Mouse (Mus musculus) C2C12 (cell line): ENCODE data around the gene B4galnt1. TPM values are rescaled to one million over a fixed set of nuclear protein-coding genes. Genes with fewer than 3 reads are reported as not detected.
A peak's percentile ranks its signal among the peaks of the same experiment; 100 is the strongest.

ENCODE experiments used
- H3K27me3 ChIP-seq: one replicate; pipeline ENCODE4 v1.6.1; 2011; ENCODE audit not compliant: control insufficient read depth, insufficient read depth, insufficient read length
- H3K36me3 ChIP-seq: one replicate; pipeline ENCODE4 v1.6.1; 2011; ENCODE audit not compliant: control insufficient read depth, insufficient read depth
- H3K4me3 ChIP-seq: one replicate; pipeline ENCODE4 v1.5.1; 2011; ENCODE audit warnings: mild to moderate bottlenecking, control low read depth; ENCODE audit not compliant: poor library complexity, insufficient read depth, severe bottlenecking
- H3K79me2 ChIP-seq: one replicate; pipeline ENCODE4 v1.6.1; 2011; ENCODE audit not compliant: control insufficient read depth, insufficient read depth
- H3K79me3 ChIP-seq: one replicate; pipeline ENCODE4 v1.6.1; 2011; ENCODE audit warnings: low read depth, control low read depth
- H3ac ChIP-seq: one replicate; pipeline ENCODE3; 2011; ENCODE audit warnings: low read depth; ENCODE audit not compliant: control insufficient read depth, insufficient read length
- CEBPB ChIP-seq: IDR thresholded peaks from one replicate; pipeline ENCODE4 v1.6.1; 2011; ENCODE audit warnings: low read depth, mild to moderate bottlenecking, control low read depth, moderate library complexity
- CTCF ChIP-seq: IDR thresholded peaks from one replicate; pipeline ENCODE4 v1.5.1; 2011; ENCODE audit not compliant: control insufficient read depth, insufficient read depth, insufficient read length
- FOSL1 ChIP-seq: IDR thresholded peaks from one replicate; pipeline ENCODE4 v1.8.0; 2011; ENCODE audit warnings: mild to moderate bottlenecking, low read length; ENCODE audit not compliant: poor library complexity, insufficient read depth, severe bottlenecking
- MAX ChIP-seq: IDR thresholded peaks from one replicate; pipeline ENCODE4 v1.6.1; 2011; ENCODE audit warnings: mild to moderate bottlenecking, control low read depth
- MYOD1 ChIP-seq: IDR thresholded peaks from one replicate; pipeline ENCODE4 v1.6.1; 2011; ENCODE audit warnings: low read depth; ENCODE audit not compliant: control insufficient read depth, insufficient read length
- MYOG ChIP-seq: IDR thresholded peaks from one replicate; pipeline ENCODE4 v1.6.1; 2011; ENCODE audit not compliant: control insufficient read depth, insufficient read length; ENCODE audit errors: extremely low read depth
- USF1 ChIP-seq: IDR thresholded peaks from one replicate; pipeline ENCODE4 v1.6.1; 2011; ENCODE audit warnings: low read depth, mild to moderate bottlenecking, control low read depth, moderate library complexity
- polyA plus RNA-seq: library from polyadenylated mRNA; unstranded; fragments of >200 nt; fragmentation: generic; extraction: Trizol; gene quantifications from one replicate; pipeline ENCODE4 v1.2.1, GENCODE M21; 2012; ENCODE audit warnings: missing spikeins

The B4galnt1 gene
- polyA plus RNA-seq, 1 experiment = 23.8 TPM

- Histone ChIP-seq H3ac (no peak overlapping the region), H3K79me3 (no peaks in the 10 kb centered on the region), H3K27me3 (no peaks in the 10 kb centered on the region), H3K36me3 (no peaks in the 10 kb centered on the region), H3K79me2 (no peaks in the 10 kb centered on the region), H3K4me3 (no peak overlapping the region)
- TF ChIP-seq CTCF = no peak
- no peak for TF ChIP-seq MYOD1
- no peak for TF ChIP-seq MAX
- TF ChIP-seq CEBPB = no peak
- TF ChIP-seq FOSL1 = no peak
- TF ChIP-seq USF1 = no peak
- no peak for TF ChIP-seq MYOG
Measured at GRCm38 (mm10) chr10:127170002-127170401, 5.0 kb downstream of the B4galnt1 start.

- Histone ChIP-seq H3K27me3 (no peaks in the 10 kb centered on the region), H3K79me2 (no peaks in the 10 kb centered on the region), H3K79me3 (no peaks in the 10 kb centered on the region), H3ac (peak overlapping the region; percentile 31), H3K4me3 (no peak overlapping the region), H3K36me3 (no peaks in the 10 kb centered on the region)
- TF ChIP-seq MYOD1 = no peak
- no peak for TF ChIP-seq CEBPB
- TF ChIP-seq CTCF = peak; percentile 91
- TF ChIP-seq MYOG = no peak
- no peak for TF ChIP-seq FOSL1
- TF ChIP-seq USF1 = no peak
Measured at GRCm38 (mm10) chr10:127170837-127171272, 5.8 kb downstream of the B4galnt1 start.

GRCm38 (mm10) chr10:127171631-127172200 is 6.7 kb downstream of the B4galnt1 start:
- H3K27me3 ChIP-seq = no peaks in the 10 kb centered on the region
- H3K79me3 ChIP-seq = no peaks in the 10 kb centered on the region
- no peaks in the 10 kb centered on the region for H3K79me2 ChIP-seq
- H3K4me3 ChIP-seq = no peak overlapping the region
- no peak overlapping the region for H3ac ChIP-seq
- TF ChIP-seq USF1 = no peak
- no peak for TF ChIP-seq MYOG
- no peaks in the 10 kb centered on the region for H3K36me3 ChIP-seq

- Histone ChIP-seq H3K36me3 (no peaks in the 10 kb centered on the region), H3K27me3 (no peaks in the 10 kb centered on the region), H3ac (no peak overlapping the region), H3K79me3 (no peaks in the 10 kb centered on the region), H3K79me2 (no peaks in the 10 kb centered on the region), H3K4me3 (no peak overlapping the region)
- TF ChIP-seq MAX = no peak
- TF ChIP-seq USF1 = no peak
- TF ChIP-seq FOSL1 = no peak
Measured at GRCm38 (mm10) chr10:127173148-127174065, 8.4 kb downstream of the B4galnt1 start.

- H3K79me2 ChIP-seq = no peaks in the 10 kb centered on the region
- H3K79me3 ChIP-seq = no peaks in the 10 kb centered on the region
- TF ChIP-seq CTCF = no peak
- TF ChIP-seq USF1 = no peak
- no peak overlapping the region for H3ac ChIP-seq
- no peaks in the 10 kb centered on the region for H3K36me3 ChIP-seq
- no peak overlapping the region for H3K4me3 ChIP-seq
- H3K27me3 ChIP-seq = no peaks in the 10 kb centered on the region
Measured at GRCm38 (mm10) chr10:127174170-127174569, 9.1 kb downstream of the B4galnt1 start.

- Histone ChIP-seq H3K79me3 (no peaks in the 10 kb centered on the region), H3ac (no peak overlapping the region), H3K27me3 (no peaks in the 10 kb centered on the region), H3K79me2 (no peaks in the 10 kb centered on the region), H3K36me3 (no peaks in the 10 kb centered on the region), H3K4me3 (no peak overlapping the region)
- no peak for TF ChIP-seq USF1
- no peak for TF ChIP-seq CEBPB
- TF ChIP-seq MAX = no peak
- no peak for TF ChIP-seq FOSL1
- no peak for TF ChIP-seq MYOG
- TF ChIP-seq CTCF = no peak
- no peak for TF ChIP-seq MYOD1
Measured at GRCm38 (mm10) chr10:127176228-127176627, 11.2 kb downstream of the B4galnt1 start.
